Mouse (Mus musculus) Muller cell, postnatal 12 days (primary cell): ENCODE measurements around the gene Gm45785.

ENCODE experiments used
- DNase-seq: peaks from one replicate; pipeline ENCODE4 v3.0.0-alpha.2; 2015; ENCODE audit errors: inconsistent ontology term

Gm45785 gene

GRCm38 (mm10) chr7:140857550-140858505, 1.7 kb upstream of the Gm45785 start, which contains the start of gene Bet1l:
Gene Bet1l (minus strand): TSS chr7:140857577.
- peak; percentile 24 for DNase-seq

- DNase-seq, result peak; percentile 94
These were observed 836 bp upstream of the Gm45785 start, which contains the start of gene Ric8a for GRCm38 (mm10) chr7:140856785-140857549. Gene Ric8a (plus strand): TSS chr7:140856957.

- no peak for DNase-seq
These were observed 950 bp downstream of the Gm45785 start for GRCm38 (mm10) chr7:140855181-140855580.

GRCm38 (mm10) chr7:140854483-140854882, 1.6 kb downstream of the Gm45785 start:
- DNase-seq, result no peak

GRCm38 (mm10) chr7:140853386-140853785, 2.7 kb downstream of the Gm45785 start:
- no peak for DNase-seq

- no peak for DNase-seq
These were observed 4.2 kb downstream of the Gm45785 start for GRCm38 (mm10) chr7:140851916-140852315.

- DNase-seq, result no peak
These were observed 7.5 kb downstream of the Gm45785 start for GRCm38 (mm10) chr7:140848591-140848990.

- peak; percentile 24 for DNase-seq
These were observed 8.2 kb downstream of the Gm45785 start, which contains the start of gene Odf3 for GRCm38 (mm10) chr7:140847755-140848580. Gene Odf3 (plus strand): TSS chr7:140847805.

- DNase-seq, result no peak
These were observed 9.5 kb downstream of the Gm45785 start for GRCm38 (mm10) chr7:140846676-140847075.

- DNase-seq, result no peak
These were observed 10.4 kb downstream of the Gm45785 start for GRCm38 (mm10) chr7:140845683-140846082.

- peak; percentile 69 for DNase-seq
These were observed 11.0 kb downstream of the Gm45785 start, which contains the start of gene Scgb1c1 for GRCm38 (mm10) chr7:140844905-140845665. Gene Scgb1c1 (plus strand): TSS chr7:140845547.

GRCm38 (mm10) chr7:140843806-140844205, 12.3 kb downstream of the Gm45785 start:
- DNase-seq, result no peak

- no peak for DNase-seq
These were observed 15.1 kb downstream of the Gm45785 start for GRCm38 (mm10) chr7:140840750-140841735.

- DNase-seq, result no peak
These were observed 16.6 kb downstream of the Gm45785 start for GRCm38 (mm10) chr7:140839556-140839955.

GRCm38 (mm10) chr7:140836243-140837115, 19.7 kb downstream of the Gm45785 start:
- DNase-seq, result no peak

GRCm38 (mm10) chr7:140835758-140836087, 20.4 kb downstream of the Gm45785 start:
- DNase-seq, result no peak

- DNase-seq, result no peak
These were observed 21.0 kb downstream of the Gm45785 start, which contains the start of gene Urah for GRCm38 (mm10) chr7:140834968-140835757. Gene Urah (plus strand): TSS chr7:140835018.

- no peak for DNase-seq
These were observed 22.8 kb downstream of the Gm45785 start for GRCm38 (mm10) chr7:140833341-140833740.
